Mouse (Mus musculus) testis, adult 10 weeks (tissue): Measurements from ENCODE around the gene Nectin1. TPM values are rescaled to one million over a fixed set of nuclear protein-coding genes. Genes with fewer than 3 reads are reported as not detected.

Source experiments
- polyA plus RNA-seq: library from polyadenylated mRNA; stranded (reverse); fragments of 350-450 nt; fragmentation: Illumina TruSeq; extraction: RNeasy Lipid Tissue Mini Kit (QIAGEN cat#74804); gene quantifications from one replicate; pipeline ENCODE4 v1.2.3, GENCODE M21; 2014; ENCODE audit warnings: low read depth, low replicate concordance

Nectin1 gene
- polyA plus RNA-seq = 0.25 TPM

GRCm38 (mm10) chr9:43743647-43744137, at the start of gene Nectin1:
Gene Nectin1, plus strand, starts transcription at chr9:43743984.

